Mouse (Mus musculus): ENCODE measurements around the gene Gm49352. TPM values are rescaled to one million over a fixed set of nuclear protein-coding genes. Genes with fewer than 3 reads are reported as not detected.
"Not testable (repeated sequence)": the region's sequence is repeated elsewhere in the genome, so short reads cannot be mapped to it uniquely, and the experiment has no call there.

Gene Gm49352
- total RNA-seq (2022): not detected

GRCm38 (mm10) chr13:61568074-61568473 lies at the start of gene Gm49352:
Gm49352 (minus strand) TSS chr13:61568174.
- DNase-seq (ENCODE audit: low spot score in 2 of 2): not testable (repeated sequence)

- DNase-seq (ENCODE audit: low spot score in 2 of 2): no peak
Measured at GRCm38 (mm10) chr13:61570027-61570426, 2.1 kb upstream of the Gm49352 start, which contains the start of gene Cts3. Cts3 (minus strand) TSS chr13:61570127.

GRCm38 (mm10) chr13:61541631-61542030 lies 26.3 kb downstream of the Gm49352 start, which contains the start of gene Ctsm:
Ctsm (minus strand) TSS chr13:61541839.
- no peak for DNase-seq (ENCODE audit: low spot score in 2 of 2)

Other genes starting within 250 kb of the Gm49352 start
- not detected for gene Cts7, start 210.0 kb downstream of the Gm49352 start, total RNA-seq (2022)
- not detected for gene Ctsm, start 26.3 kb downstream of the Gm49352 start, total RNA-seq (2022)
- not detected for gene Cts3, start 2.0 kb upstream of the Gm49352 start, total RNA-seq (2022)

All from layer of hippocampus, adult 8-10 months (tissue).